Mouse (Mus musculus) T-cell, adult 2 months (primary cell): ENCODE data around the gene Hsp90b1.
"Not testable (repeated sequence)": the region's sequence is repeated elsewhere in the genome, so short reads cannot be mapped to it uniquely, and the experiment has no call there.

ENCODE experiments used
- DNase-seq: peaks from one replicate; pipeline ENCODE4 v3.0.0; 2022; ENCODE audit warnings: low spot score

The Hsp90b1 gene

GRCm38 (mm10) chr10:86705318-86705921, at the start of gene Hsp90b1, which contains the start of gene Ttc41:
Hsp90b1 (minus strand) TSS chr10:86705509.
Ttc41 (plus strand) TSS chr10:86705811.
- peak; percentile 99 for DNase-seq

DNA sequence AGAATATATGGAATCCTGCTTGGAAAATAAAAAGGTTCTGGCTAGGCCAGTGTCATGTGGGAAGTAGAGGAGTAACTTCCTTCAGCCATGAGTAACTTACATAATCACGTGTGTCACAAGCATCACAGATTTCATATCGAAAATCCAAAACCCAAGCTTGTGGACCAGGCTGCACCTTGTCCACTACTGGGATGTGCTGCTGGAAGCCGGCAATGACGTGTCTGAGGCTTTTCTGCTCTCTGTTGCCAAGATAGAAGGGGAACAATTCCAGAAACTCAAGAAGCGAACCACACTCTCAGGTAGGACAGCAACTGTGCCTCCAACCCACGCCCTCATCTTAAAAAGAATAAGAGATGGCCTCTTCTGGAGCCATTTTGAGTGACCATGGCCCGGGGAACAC, 39.0 kb upstream of the Hsp90b1 start:
- DNase-seq: no peak

DNA sequence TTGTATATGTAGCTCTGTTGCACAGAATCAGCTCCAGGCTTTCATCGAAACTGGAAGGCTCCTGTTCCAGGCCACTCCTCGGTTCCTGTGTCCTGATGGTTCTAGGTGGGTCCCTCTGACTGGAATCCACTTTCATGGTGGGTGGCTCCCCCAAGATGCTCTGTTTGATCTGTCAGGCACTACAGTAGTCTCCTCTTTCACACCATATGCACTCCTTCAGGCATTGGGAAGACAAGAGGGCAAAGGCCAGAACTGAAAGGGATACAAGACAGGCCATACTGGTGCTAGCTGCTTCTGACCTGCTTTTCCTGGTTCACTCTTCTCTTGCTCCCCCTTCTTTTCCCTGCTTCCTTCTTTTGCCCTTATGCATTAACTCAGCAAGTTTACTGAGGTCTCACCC, 37.6 kb upstream of the Hsp90b1 start:
- DNase-seq: no peak

GRCm38 (mm10) chr10:86735036-86735435, 29.7 kb upstream of the Hsp90b1 start:
- peak; percentile 4 for DNase-seq

DNA sequence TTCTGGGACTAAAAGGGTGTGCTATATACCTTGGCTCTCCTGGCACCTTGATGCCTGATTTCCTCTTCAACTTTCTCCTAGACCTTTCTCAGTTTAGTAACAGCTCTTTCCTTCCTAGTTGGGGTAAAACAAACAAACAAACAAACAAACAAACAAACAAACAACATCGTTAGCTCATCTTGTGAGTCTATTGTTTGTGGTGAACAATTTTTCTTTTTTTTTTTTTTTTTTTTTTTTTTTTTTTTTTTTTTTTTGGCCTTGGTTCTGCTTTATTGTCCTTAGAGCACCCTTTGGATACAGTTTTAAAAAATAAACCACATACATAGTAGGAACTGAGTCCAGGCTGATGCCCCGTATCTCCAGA, 26.2 kb upstream of the Hsp90b1 start:
- DNase-seq: no peak

DNA sequence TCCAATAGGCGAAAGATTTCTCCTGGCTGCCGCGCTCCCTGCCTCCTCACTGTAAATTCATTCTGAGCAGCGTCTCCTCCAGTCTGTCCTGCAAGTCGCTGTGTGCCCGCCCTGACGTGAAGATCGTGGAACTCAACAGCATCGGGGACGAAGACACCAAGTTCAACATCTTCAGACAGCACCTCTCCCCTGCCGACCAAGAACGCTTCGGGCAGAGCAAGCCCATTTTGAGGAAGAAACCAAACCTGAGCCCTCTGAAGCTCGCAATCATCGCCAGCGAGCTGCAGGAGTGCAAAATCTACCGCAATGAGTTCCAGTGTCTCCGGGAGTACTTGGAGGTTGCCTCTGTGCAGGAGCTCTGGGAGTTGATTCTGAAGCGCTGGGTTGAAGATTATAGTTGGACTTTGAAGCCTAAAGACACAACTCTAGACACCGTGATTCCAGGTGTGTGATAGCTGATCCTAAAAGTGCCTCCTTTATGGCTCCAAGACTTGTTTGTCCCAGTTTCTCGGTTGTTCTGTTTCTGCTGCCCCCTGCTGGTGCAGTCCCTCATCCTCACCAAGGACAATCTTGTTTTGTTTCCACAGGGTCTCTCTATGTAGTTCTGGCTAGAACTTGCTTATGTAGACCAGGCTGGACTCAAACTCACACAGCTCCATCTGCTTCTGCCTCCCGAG, 25.7 kb upstream of the Hsp90b1 start:
- peak; percentile 75 for DNase-seq

DNA sequence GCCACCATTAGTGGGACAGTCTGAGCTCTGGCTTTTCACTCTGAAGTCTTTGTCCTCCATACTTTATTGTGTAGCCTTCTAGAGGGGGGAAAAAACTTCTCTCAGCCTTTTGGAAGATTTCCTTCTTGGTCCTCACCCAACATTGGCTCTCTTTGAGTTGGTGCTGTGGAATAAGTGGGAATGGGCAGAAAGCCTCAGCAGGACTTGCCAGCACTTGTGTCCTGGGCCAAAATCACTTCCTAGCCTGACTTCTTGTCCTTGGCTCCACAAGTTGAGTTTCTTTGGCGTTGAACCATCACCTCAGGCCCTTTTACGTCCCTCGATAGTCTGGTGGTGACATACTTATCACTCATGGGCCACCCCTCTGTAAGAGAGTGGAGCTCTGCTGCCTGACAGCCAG, 22.9 kb upstream of the Hsp90b1 start:
- DNase-seq: no peak

DNA sequence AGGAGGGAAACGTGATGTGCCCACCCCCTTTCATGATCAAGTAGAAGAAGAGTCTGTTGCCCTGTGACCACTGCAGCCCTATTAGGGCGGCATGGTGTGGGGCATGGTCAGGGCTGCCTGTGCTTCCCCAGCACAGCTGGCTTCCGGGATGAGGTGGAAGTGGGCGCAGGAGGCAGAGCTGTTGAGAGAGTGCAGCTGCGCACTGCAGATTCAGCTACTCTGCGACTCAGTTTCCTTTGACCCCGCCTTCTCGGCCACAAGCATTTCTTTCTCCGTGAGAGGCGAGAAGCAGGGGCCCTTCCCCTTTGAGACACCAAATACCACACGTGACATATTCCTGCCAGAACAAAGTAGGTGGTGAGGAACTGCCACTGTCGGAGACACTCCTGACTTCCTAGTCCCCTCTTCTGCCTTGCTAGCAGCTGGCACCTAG, 22.3 kb upstream of the Hsp90b1 start:
- DNase-seq: peak; percentile 77

DNA sequence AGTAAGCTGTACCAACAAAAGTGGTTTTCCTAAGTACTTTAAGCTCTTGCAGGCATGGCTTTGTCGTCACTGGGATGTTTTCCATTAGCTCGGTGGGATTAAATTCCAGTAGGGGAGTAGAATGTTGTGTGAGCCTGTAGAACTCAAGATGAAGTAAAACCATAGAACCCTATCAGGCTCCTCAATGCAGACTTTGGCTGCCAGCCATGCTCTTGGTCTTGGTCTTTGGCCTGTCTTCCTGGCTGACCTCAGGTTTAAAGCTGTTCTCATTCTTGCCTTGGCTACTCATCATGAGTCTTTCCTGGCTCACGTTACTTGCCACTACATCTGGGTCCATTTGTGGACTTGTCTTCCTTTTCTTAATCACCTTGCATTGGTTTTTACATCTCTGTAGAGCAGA, 6.8 kb upstream of the Hsp90b1 start:
- DNase-seq: no peak

DNA sequence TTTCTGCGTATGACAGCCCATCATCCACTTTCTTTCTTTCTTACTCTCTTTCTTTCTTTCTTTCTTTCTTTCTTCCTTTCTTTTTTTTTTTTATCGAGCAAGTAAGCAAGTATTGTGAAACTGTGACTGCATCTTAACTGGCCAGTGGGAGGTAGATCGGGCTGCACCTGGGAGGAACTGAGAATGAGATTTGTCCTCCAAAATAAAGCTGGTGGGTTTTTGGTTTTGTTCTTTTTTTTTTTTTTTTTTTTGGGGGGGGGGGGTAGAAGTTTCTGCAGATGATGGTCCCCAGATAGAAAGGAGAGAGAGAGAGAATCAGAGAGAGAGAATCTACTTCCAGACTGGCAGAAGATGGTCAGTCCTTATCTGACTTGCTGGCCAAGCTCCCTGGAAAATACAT, 1.8 kb upstream of the Hsp90b1 start:
- no peak for DNase-seq

- DNase-seq: peak; percentile 91
These were observed 828 bp upstream of the Hsp90b1 start for GRCm38 (mm10) chr10:86705922-86706752.

DNA sequence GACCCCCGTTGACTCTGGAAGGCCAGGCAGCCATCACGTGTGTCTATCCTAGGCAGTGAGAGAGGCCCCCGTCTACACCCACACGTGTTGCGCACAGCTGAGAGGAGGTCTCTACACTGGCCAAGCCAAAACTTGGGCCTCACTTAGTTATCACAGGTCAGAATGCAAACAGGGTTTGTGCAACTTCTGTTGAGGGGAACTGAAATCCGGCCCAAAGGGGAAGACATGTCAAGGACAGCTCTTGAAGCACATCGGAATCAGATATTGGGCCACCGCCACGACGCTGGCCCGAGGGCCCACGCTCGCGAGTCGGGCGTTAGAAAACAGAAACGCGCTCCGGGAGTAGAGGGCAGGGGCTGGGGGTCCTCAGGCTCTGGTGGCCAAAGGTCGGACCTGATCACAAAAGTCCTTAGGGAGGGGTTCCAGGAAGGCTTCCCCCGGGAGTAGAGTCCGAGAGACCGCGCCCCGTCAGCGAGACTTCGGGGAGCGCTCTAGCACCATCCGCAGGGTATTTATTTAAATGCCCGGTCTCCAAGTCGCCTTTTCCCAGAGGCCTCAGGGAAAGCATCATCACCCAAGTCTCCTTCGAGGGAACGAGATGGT, 619 bp downstream of the Hsp90b1 start:
- peak; percentile 18 for DNase-seq

DNA sequence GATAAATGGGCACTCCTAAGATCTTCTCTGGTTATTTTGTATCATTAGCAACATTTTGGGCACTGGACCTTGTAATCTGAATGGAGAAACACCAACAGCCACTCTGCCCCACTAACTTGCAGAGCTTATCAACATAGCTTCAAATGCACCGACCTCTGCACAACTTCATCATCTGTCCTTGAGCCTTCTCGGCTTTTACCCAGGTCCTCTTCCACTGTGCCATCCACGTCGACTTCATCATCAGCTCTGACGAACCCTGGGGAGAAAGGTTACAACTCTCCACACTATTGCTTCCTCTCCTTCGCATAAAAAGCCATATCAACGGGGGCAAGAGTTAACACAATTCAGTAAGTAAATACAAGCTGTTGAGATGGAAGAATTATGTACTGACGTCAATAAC, 1.2 kb downstream of the Hsp90b1 start:
- no peak for DNase-seq

- DNase-seq: no peak
These were observed 1.9 kb downstream of the Hsp90b1 start for GRCm38 (mm10) chr10:86703375-86703774.

DNA sequence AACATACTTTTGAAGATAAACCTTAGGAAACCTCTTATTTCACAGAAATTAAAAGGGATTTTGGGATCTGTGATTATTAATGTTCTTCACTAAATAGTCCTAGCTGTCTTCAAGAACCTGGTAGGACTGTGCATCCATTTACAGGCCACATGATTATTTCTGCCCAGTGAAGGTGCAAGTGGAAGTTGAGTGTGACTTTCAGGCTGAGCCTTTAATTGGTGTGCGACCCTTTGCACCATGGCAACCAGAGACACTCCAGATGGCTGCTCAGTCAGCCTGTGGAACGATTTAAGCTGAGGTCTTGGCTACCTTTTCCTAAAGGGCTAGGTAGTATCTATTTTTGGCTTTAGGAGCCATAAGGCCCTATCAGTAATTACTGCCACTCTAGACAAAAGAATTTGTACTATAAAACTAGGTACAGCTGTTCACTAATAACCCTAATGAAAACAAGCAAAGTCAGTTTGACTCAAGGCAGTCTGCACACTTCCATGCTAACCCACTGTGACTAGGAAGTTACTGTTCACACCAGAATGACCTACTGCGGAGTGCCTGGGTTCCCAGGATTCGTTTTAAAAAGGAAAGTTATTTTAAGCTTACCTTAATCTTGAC, 2.9 kb downstream of the Hsp90b1 start:
- DNase-seq: no peak

DNA sequence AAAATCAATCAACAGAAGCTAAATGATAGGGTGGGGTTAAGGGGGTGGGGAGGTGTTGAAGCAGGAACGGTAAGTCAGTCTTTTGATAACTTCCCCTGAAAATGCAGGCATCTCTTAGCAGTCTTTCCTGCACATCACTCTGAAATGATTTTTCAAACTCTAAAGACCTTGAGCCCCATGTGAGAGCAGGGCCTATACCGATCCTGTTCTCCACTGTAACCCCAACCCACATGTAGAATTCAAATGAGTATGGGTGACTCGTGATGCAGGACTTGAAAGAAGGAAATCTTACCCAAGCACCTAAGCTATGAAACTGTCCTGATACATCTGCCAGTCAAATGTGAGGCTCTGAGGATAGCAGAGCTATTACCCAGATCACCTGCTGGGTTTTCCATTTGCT, 4.3 kb downstream of the Hsp90b1 start:
- no peak for DNase-seq

GRCm38 (mm10) chr10:86700251-86700650, 5.1 kb downstream of the Hsp90b1 start:
- no peak for DNase-seq

DNA sequence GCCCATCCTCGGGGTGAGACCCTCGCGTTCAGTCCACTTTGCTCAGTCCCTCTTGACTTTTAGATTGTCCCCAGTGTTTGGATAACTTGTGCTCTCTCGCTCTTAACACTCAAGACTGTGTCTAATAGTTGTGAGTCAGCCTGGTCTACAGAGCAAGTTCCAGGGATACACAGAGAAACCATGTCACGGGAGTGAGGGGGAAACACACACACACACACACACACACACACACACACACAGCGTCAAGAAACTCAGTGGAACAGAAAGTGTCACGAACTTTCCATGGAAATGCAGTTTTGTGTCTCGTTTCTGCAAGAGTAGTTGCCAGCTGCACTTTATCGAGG, 19.3 kb downstream of the Hsp90b1 start:
- not testable (repeated sequence) for DNase-seq

GRCm38 (mm10) chr10:86685179-86686016, 19.9 kb downstream of the Hsp90b1 start:
- DNase-seq: peak; percentile 80

DNA sequence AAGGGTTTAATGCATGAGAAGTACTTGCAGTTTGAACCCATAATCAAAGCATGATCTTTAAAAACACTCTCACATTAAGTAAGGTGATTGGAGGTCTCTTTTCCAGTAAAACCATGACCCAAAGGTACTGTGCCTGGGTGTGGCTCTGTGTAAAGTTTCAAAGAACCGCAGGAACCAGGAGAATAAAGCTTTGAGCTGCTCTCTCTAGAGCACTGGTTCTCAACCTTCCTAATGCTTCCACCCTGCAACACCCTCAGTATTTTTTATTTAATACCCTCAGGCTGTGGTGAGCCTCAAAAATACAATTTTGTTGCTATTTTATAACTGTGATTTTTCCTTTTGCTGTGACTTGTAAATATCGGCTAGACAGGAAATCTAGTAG, 20.5 kb downstream of the Hsp90b1 start:
- DNase-seq: not testable (repeated sequence)

GRCm38 (mm10) chr10:86670550-86670949, 34.8 kb downstream of the Hsp90b1 start:
- not testable (repeated sequence) for DNase-seq
